Mouse (Mus musculus) 416B (cell line): ENCODE measurements at regions not wholly inside any gene's neighbourhood (a gene's known extent, or its start where the extent isn't known, plus 50 kb on each side); places are given as distances from the start of the nearest gene placed in this dataset.

Experiments
- DNase-seq: peaks from one replicate; pipeline ENCODE4 v3.0.0; 2011; ENCODE audit warnings: low read depth

GRCm38 (mm10) chr9:52377761-52378160 is 209.4 kb upstream of the Zc3h12c start:
- no peak for DNase-seq

GRCm38 (mm10) chr9:52376914-52377313 is 208.5 kb upstream of the Zc3h12c start:
- no peak for DNase-seq

GRCm38 (mm10) chr9:52371296-52371695 is 202.9 kb upstream of the Zc3h12c start:
- DNase-seq = no peak

GRCm38 (mm10) chr9:52368911-52369310 is 200.5 kb upstream of the Zc3h12c start:
- no peak for DNase-seq

GRCm38 (mm10) chr9:52368080-52368479 is 199.7 kb upstream of the Zc3h12c start:
- peak; percentile 90 for DNase-seq

GRCm38 (mm10) chr9:52366046-52366445 is 197.7 kb upstream of the Zc3h12c start:
- DNase-seq = no peak

- DNase-seq = peak; percentile 72
These were observed 193.2 kb upstream of the Zc3h12c start for GRCm38 (mm10) chr9:52361599-52361998.

GRCm38 (mm10) chr9:52359416-52359815 is 191.0 kb upstream of the Zc3h12c start:
- no peak for DNase-seq

- peak; percentile 95 for DNase-seq
These were observed 188.2 kb upstream of the Zc3h12c start for GRCm38 (mm10) chr9:52356549-52356948.

GRCm38 (mm10) chr9:52355187-52355982 is 187.0 kb upstream of the Zc3h12c start:
- DNase-seq = no peak

- DNase-seq = no peak
These were observed 180.5 kb upstream of the Zc3h12c start for GRCm38 (mm10) chr9:52348536-52349527.

- peak; percentile 18 for DNase-seq
These were observed 176.0 kb upstream of the Zc3h12c start for GRCm38 (mm10) chr9:52344177-52344877.

GRCm38 (mm10) chr9:52341029-52341428 is 172.7 kb upstream of the Zc3h12c start:
- no peak for DNase-seq

- DNase-seq = no peak
These were observed 169.5 kb upstream of the Zc3h12c start for GRCm38 (mm10) chr9:52337786-52338322.

GRCm38 (mm10) chr9:52334767-52335166 is 166.4 kb upstream of the Zc3h12c start:
- no peak for DNase-seq

- DNase-seq = no peak
These were observed 165.5 kb upstream of the Zc3h12c start for GRCm38 (mm10) chr9:52333884-52334283.

GRCm38 (mm10) chr9:52331748-52332147 is 163.4 kb upstream of the Zc3h12c start:
- DNase-seq = no peak

- DNase-seq = peak; percentile 77
These were observed 162.3 kb upstream of the Zc3h12c start for GRCm38 (mm10) chr9:52330652-52331051.

- no peak for DNase-seq
These were observed 156.0 kb upstream of the Zc3h12c start for GRCm38 (mm10) chr9:52324347-52324746.

GRCm38 (mm10) chr9:52323757-52324156 is 155.4 kb upstream of the Zc3h12c start:
- DNase-seq = peak; percentile 65

- DNase-seq = no peak
These were observed 154.9 kb upstream of the Zc3h12c start for GRCm38 (mm10) chr9:52323226-52323625.

GRCm38 (mm10) chr9:52301521-52301920 is 133.1 kb upstream of the Zc3h12c start:
- no peak for DNase-seq
